Mouse (Mus musculus) MEL (cell line): ENCODE results near the gene Tgm6. TPM values are rescaled to one million over a fixed set of nuclear protein-coding genes. Genes with fewer than 3 reads are reported as not detected.

Experiments
- DNase-seq: peaks from one replicate; pipeline ENCODE4 v3.0.0; 2011; ENCODE audit warnings: low read depth, low spot score
- H3K27ac ChIP-seq: 2 replicates; pipeline ENCODE4 v1.5.1; 2012; ENCODE audit warnings: low read depth, mild to moderate bottlenecking, control low read depth, low read length, moderate library complexity; ENCODE audit not compliant: control insufficient read depth
- H3K27me3 ChIP-seq, 2 experiments: fragments of 150-350 bp in 1 of 2; sonication (generic) in 1 of 2; 2 replicates each; pipeline ENCODE4 v1.6.1; 2012; ENCODE audit warnings: low read length in 2 of 2, mild to moderate bottlenecking in 2 of 2, improper control_type of control experiment in 1 of 2, moderate library complexity in 1 of 2; ENCODE audit not compliant: insufficient read depth in 2 of 2, control insufficient read depth in 1 of 2
- H3K36me3 ChIP-seq, 2 experiments: 2 replicates each; pipeline ENCODE4 v1.6.1; 2012 to 2014; ENCODE audit warnings: low read length in 2 of 2, improper control_type of control experiment in 1 of 2, inconsistent platforms in 1 of 2, mild to moderate bottlenecking in 1 of 2; ENCODE audit not compliant: insufficient read depth in 2 of 2, control insufficient read depth in 1 of 2
- H3K4me1 ChIP-seq, 2 experiments: fragments of 150-350 bp in 1 of 2; sonication (generic) in 1 of 2; 2 replicates each; pipeline ENCODE4 v1.6.1; 2012; ENCODE audit warnings: low read length in 2 of 2, improper control_type of control experiment in 1 of 2, mild to moderate bottlenecking in 1 of 2; ENCODE audit not compliant: insufficient read depth in 2 of 2, control insufficient read depth in 1 of 2
- H3K4me3 ChIP-seq, 2 experiments: fragments of 150-350 bp in 1 of 2; sonication (generic) in 1 of 2; 2 replicates each; pipeline ENCODE4 v1.5.1; 2012; ENCODE audit warnings: low read depth in 2 of 2, low read length in 2 of 2, mild to moderate bottlenecking in 2 of 2, moderate library complexity in 2 of 2, control low read depth in 1 of 2, improper control_type of control experiment in 1 of 2; ENCODE audit not compliant: control insufficient read depth in 1 of 2, insufficient read depth in 1 of 2
- H3K79me2 ChIP-seq: 2 replicates; pipeline ENCODE4 v1.6.1; 2012; ENCODE audit warnings: mild to moderate bottlenecking, low read length, moderate library complexity; ENCODE audit not compliant: control insufficient read depth, poor library complexity, insufficient read depth
- H3K9ac ChIP-seq: 2 replicates; pipeline ENCODE4 v1.6.1; 2012; ENCODE audit warnings: low read depth, mild to moderate bottlenecking, control low read depth, low read length, moderate library complexity; ENCODE audit not compliant: control insufficient read depth, poor library complexity, severe bottlenecking
- H3K9me3 ChIP-seq: fragments of 150-350 bp; sonication (generic); replicated peaks from 2 replicates; pipeline ENCODE4 v1.6.1; 2012; ENCODE audit warnings: mild to moderate bottlenecking, low read length, improper control_type of control experiment, moderate library complexity; ENCODE audit not compliant: insufficient read depth
- BHLHE40 ChIP-seq: IDR thresholded peaks from 2 replicates; pipeline ENCODE4 v1.6.1; 2012; ENCODE audit warnings: low read depth, mild to moderate bottlenecking, inconsistent platforms, low read length, improper control_type of control experiment, borderline replicate concordance
- CHD1 ChIP-seq: IDR thresholded peaks from 2 replicates; pipeline ENCODE4 v1.6.1; 2012; ENCODE audit warnings: low read depth, mild to moderate bottlenecking, inconsistent platforms, low read length, improper control_type of control experiment
- CHD2 ChIP-seq: IDR thresholded peaks from 2 replicates; pipeline ENCODE4 v1.6.1; 2011; ENCODE audit warnings: low read length, improper control_type of control experiment
- CTCF ChIP-seq, 3 experiments: IDR thresholded peaks in 2 of 3; conservative IDR thresholded peaks in 1 of 3; 2 replicates each; pipeline ENCODE4 v1.5.1; 2011 to 2012; ENCODE audit warnings: low read length in 3 of 3, low read depth in 2 of 3, mild to moderate bottlenecking in 2 of 3, improper control_type of control experiment in 1 of 3, inconsistent platforms in 1 of 3, mixed read lengths in 1 of 3, moderate library complexity in 1 of 3; ENCODE audit not compliant: control insufficient read depth in 1 of 3, insufficient read depth in 1 of 3, poor library complexity in 1 of 3, severe bottlenecking in 1 of 3
- E2F4 ChIP-seq: IDR thresholded peaks from 2 replicates; pipeline ENCODE4 v1.6.1; 2011; ENCODE audit warnings: low read depth, low read length, improper control_type of control experiment, borderline replicate concordance
- EP300 ChIP-seq, 2 experiments: IDR thresholded peaks; 2 replicates each; pipeline ENCODE4 v1.6.1; 2011; ENCODE audit warnings: improper control_type of control experiment in 2 of 2, low read length in 2 of 2, low read depth in 1 of 2, mild to moderate bottlenecking in 1 of 2
- ETS1 ChIP-seq: IDR thresholded peaks from 2 replicates; pipeline ENCODE4 v1.6.1; 2012; ENCODE audit warnings: low read depth, mild to moderate bottlenecking, inconsistent platforms, low read length, improper control_type of control experiment, moderate library complexity
- GATA1 ChIP-seq: IDR thresholded peaks from 2 replicates; pipeline ENCODE4 v1.6.1; 2011; ENCODE audit warnings: low read depth, low read length, improper control_type of control experiment
- HCFC1 ChIP-seq: IDR thresholded peaks from 2 replicates; pipeline ENCODE4 v1.6.1; 2012; ENCODE audit warnings: low read depth, mild to moderate bottlenecking, inconsistent platforms, low read length, improper control_type of control experiment, moderate library complexity
- JUND ChIP-seq: IDR thresholded peaks from 2 replicates; pipeline ENCODE4 v1.6.1; 2011; ENCODE audit warnings: low read depth, mild to moderate bottlenecking, improper control_type of control experiment, low read length
- KAT2A ChIP-seq: conservative IDR thresholded peaks from 2 replicates; pipeline ENCODE4 v1.6.1; 2012; ENCODE audit warnings: low read depth, low read length, improper control_type of control experiment, inconsistent platforms
- MAFK ChIP-seq: IDR thresholded peaks from 2 replicates; pipeline ENCODE4 v1.6.1; 2011; ENCODE audit warnings: low read depth, mild to moderate bottlenecking, low read length, improper control_type of control experiment, borderline replicate concordance
- MEF2A ChIP-seq: IDR thresholded peaks from 2 replicates; pipeline ENCODE4 v1.6.1; 2014; ENCODE audit warnings: low read depth, mild to moderate bottlenecking, inconsistent platforms, low read length, improper control_type of control experiment; ENCODE audit not compliant: poor library complexity, insufficient replicate concordance, severe bottlenecking; ENCODE audit errors: extremely low read depth
- MXI1 ChIP-seq: IDR thresholded peaks from 2 replicates; pipeline ENCODE4 v1.6.1; 2011; ENCODE audit warnings: mild to moderate bottlenecking, low read depth, low read length, improper control_type of control experiment
- MYB ChIP-seq: IDR thresholded peaks from 2 replicates; pipeline ENCODE4 v1.6.1; 2011; ENCODE audit warnings: mild to moderate bottlenecking, low read depth, low read length, improper control_type of control experiment
- MYC ChIP-seq: IDR thresholded peaks from 2 replicates; pipeline ENCODE4 v1.6.1; 2011; ENCODE audit warnings: low read depth, mild to moderate bottlenecking, low read length, improper control_type of control experiment, moderate library complexity
- NELFE ChIP-seq: IDR thresholded peaks from 2 replicates; pipeline ENCODE4 v1.6.1; 2011; ENCODE audit warnings: low read depth, low read length, improper control_type of control experiment
- NRF1 ChIP-seq: IDR thresholded peaks from 2 replicates; pipeline ENCODE4 v1.6.1; 2014; ENCODE audit warnings: low read depth, mild to moderate bottlenecking, inconsistent platforms, low read length, improper control_type of control experiment, moderate library complexity; ENCODE audit not compliant: poor library complexity, insufficient read depth, severe bottlenecking
- POLR2A ChIP-seq, 2 experiments: IDR thresholded peaks; 2 replicates each; pipeline ENCODE4 v1.6.1; 2011 to 2012; ENCODE audit warnings: low read length in 2 of 2, mild to moderate bottlenecking in 2 of 2, control low read depth in 1 of 2, improper control_type of control experiment in 1 of 2, low read depth in 1 of 2, moderate library complexity in 1 of 2; ENCODE audit not compliant: control insufficient read depth in 1 of 2, insufficient read depth in 1 of 2, poor library complexity in 1 of 2
- POLR2AphosphoS2 ChIP-seq: IDR thresholded peaks from 2 replicates; pipeline ENCODE4 v1.6.1; 2011; ENCODE audit warnings: low read length, improper control_type of control experiment
- POLR2AphosphoS5 ChIP-seq: IDR thresholded peaks from 2 replicates; pipeline ENCODE4 v1.6.1; 2012; ENCODE audit warnings: low read depth, borderline replicate concordance, mild to moderate bottlenecking, inconsistent platforms, low read length, moderate library complexity, mixed read lengths
- RAD21 ChIP-seq: IDR thresholded peaks from 2 replicates; pipeline ENCODE4 v1.6.1; 2011; ENCODE audit warnings: mild to moderate bottlenecking, low read depth, low read length, improper control_type of control experiment
- RCOR1 ChIP-seq: IDR thresholded peaks from 2 replicates; pipeline ENCODE4 v1.6.1; 2012; ENCODE audit warnings: low read depth, mild to moderate bottlenecking, inconsistent platforms, low read length, improper control_type of control experiment
- SIN3A ChIP-seq: IDR thresholded peaks from 2 replicates; pipeline ENCODE4 v1.6.1; 2012; ENCODE audit warnings: low read length, improper control_type of control experiment, inconsistent platforms
- SMC3 ChIP-seq: IDR thresholded peaks from 2 replicates; pipeline ENCODE4 v1.6.1; 2011; ENCODE audit warnings: low read depth, low read length, improper control_type of control experiment
- TAL1 ChIP-seq: IDR thresholded peaks from 2 replicates; pipeline ENCODE4 v1.6.1; 2012; ENCODE audit warnings: mild to moderate bottlenecking, inconsistent platforms, low read length, moderate library complexity, mixed read lengths
- TBP ChIP-seq: IDR thresholded peaks from 2 replicates; pipeline ENCODE4 v1.8.0; 2011; ENCODE audit warnings: low read depth, low read length, improper control_type of control experiment
- TCF12 ChIP-seq: IDR thresholded peaks from 2 replicates; pipeline ENCODE4 v1.6.1; 2014; ENCODE audit warnings: low read depth, mild to moderate bottlenecking, inconsistent platforms, low read length, improper control_type of control experiment, moderate library complexity
- UBTF ChIP-seq: IDR thresholded peaks from 2 replicates; pipeline ENCODE4 v1.6.1; 2012; ENCODE audit warnings: low read depth, mild to moderate bottlenecking, inconsistent platforms, low read length, improper control_type of control experiment, moderate library complexity, borderline replicate concordance; ENCODE audit not compliant: insufficient read depth
- USF1 ChIP-seq: IDR thresholded peaks from 2 replicates; pipeline ENCODE4 v1.6.1; 2014; ENCODE audit warnings: low read depth, mild to moderate bottlenecking, inconsistent platforms, low read length, improper control_type of control experiment, moderate library complexity
- USF2 ChIP-seq, 2 experiments: IDR thresholded peaks; 2 replicates each; pipeline ENCODE4 v1.6.1; 2011 to 2012; ENCODE audit warnings: improper control_type of control experiment in 2 of 2, low read length in 2 of 2, borderline replicate concordance in 1 of 2, inconsistent platforms in 1 of 2, low read depth in 1 of 2, mild to moderate bottlenecking in 1 of 2; ENCODE audit not compliant: insufficient read depth in 1 of 2
- ZC3H11A ChIP-seq: IDR thresholded peaks from 2 replicates; pipeline ENCODE4 v1.6.1; 2012; ENCODE audit warnings: low read depth, mild to moderate bottlenecking, inconsistent platforms, low read length, improper control_type of control experiment
- ZKSCAN1 ChIP-seq: IDR thresholded peaks from 2 replicates; pipeline ENCODE4 v1.6.1; 2012; ENCODE audit warnings: low read depth, mild to moderate bottlenecking, inconsistent platforms, low read length, improper control_type of control experiment, moderate library complexity
- ZMIZ1 ChIP-seq: IDR thresholded peaks from 2 replicates; pipeline ENCODE4 v1.6.1; 2012; ENCODE audit warnings: low read depth, mild to moderate bottlenecking, inconsistent platforms, low read length, improper control_type of control experiment, moderate library complexity
- ZNF384 ChIP-seq: IDR thresholded peaks from 2 replicates; pipeline ENCODE4 v1.6.1; 2012; ENCODE audit warnings: low read depth, mild to moderate bottlenecking, inconsistent platforms, low read length, improper control_type of control experiment
- polyA plus RNA-seq, 2 experiments: library from polyadenylated mRNA; stranded (reverse) in 1 of 2; unstranded in 1 of 2; fragments of >175 nt in 1 of 2; fragments of >200 nt in 1 of 2; gene quantifications; 2 replicates each; pipeline versions ENCODE4 v1.2.1 to v1.2.4; 2012; ENCODE audit warnings: low replicate concordance in 2 of 2, low read depth in 1 of 2; ENCODE audit not compliant: insufficient read length in 2 of 2, insufficient read depth in 1 of 2, missing spikeins in 1 of 2
- total RNA-seq: library from RNA; depleted of rRNA; stranded (reverse); fragments of 300-350 nt; gene quantifications from 2 replicates; pipeline ENCODE4 v1.2.3, GENCODE M21; 2012

The Tgm6 gene
- total and polyA plus RNA-seq, 3 experiments: not detected

DNA sequence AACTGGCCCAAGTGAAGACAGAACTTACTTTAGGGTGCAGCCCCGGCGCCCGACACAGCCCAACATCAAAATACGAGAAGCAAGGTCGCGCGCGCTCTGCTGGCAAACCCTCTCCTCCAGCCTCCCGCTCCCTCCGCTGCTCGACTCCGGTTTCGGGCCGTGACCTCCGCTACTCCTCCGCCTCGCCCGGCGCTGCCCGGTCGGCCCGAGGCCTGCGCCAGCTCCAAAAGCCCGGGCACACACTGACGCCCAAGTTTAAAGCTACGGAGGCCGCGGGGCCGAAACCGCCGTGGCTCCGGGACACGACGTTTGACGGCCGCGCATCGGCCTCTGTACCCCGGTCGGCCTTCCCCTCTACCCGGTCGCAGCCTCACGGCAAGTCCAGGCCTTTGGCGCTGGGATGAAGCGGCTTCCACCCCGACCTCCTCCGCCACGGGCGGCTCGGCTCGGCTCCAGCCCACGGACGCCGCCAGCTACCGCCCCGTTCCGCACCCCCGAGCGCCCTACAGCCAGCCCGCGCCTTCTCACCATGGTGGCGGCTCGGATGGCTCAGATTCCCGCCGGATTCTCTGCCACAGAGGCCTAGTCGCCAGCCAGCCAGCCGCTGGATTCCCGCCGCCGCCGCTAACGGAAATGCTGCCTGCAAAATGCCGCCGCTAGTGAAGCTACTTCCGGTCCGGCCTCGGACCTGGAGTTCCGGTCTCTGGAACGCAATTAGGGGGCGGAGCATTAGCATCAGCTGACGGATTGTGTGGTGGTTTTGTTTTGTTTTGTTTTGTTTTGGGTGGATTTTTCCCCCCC, 66.7 kb downstream of the Tgm6 start, which contains the start of gene Snrpb:
TSS of gene Snrpb (minus strand) at position 698 of the 801 bp plus-strand sequence.
- peak within 1 kb of the TSS; percentile 72 to 95 for H3K4me3 ChIP-seq
- peaks cover 35% of the 10 kb centered on the region for H3K79me2 ChIP-seq
- peaks cover 3 to 8% of the 10 kb centered on the region in 2 experiments; a peak in 3 of 4 replicates for H3K27me3 ChIP-seq
- H3K9me3 ChIP-seq: no peaks in the 10 kb centered on the region
- H3K4me1 ChIP-seq: peaks cover 3 to 10% of the 10 kb centered on the region in 2 experiments; a peak in 3 of 4 replicates
- H3K27ac ChIP-seq: peak within 1 kb of the TSS; percentile 68
- H3K36me3 ChIP-seq: peaks cover 26 to 30% of the 10 kb centered on the region in 2 experiments
- peak within 1 kb of the TSS; percentile 98 for H3K9ac ChIP-seq
- peak; percentile 92 for DNase-seq
- TF ChIP-seq MEF2A (no peak), SMC3 (no peak), E2F4 (peak; percentile 83; the same call in 1 of the 2 replicates), MYB (no peak), MXI1 (no peak; the same call in none of the 2 replicates), ZNF384 (no peak), CTCF (IDR thresholded peaks at IDR 0.05 in 2 of 3, conservative IDR thresholded peaks at IDR 0.05 in 1 of 3; ENCODE audit: control insufficient read depth in 1 of 3, insufficient read depth in 1 of 3, low read depth in 2 of 3, low read length in 3 of 3, poor library complexity in 1 of 3, severe bottlenecking in 1 of 3) (0 out of 6 replicates have a peak, but pooled peaks of 1 of the 3 experiments have one; percentile 14), BHLHE40 (no peak), TCF12 (peak; percentile 91), GATA1 (no peak), MAFK (no peak), ZC3H11A (no peak), HCFC1 (peak; percentile 87), ZKSCAN1 (no peak), RCOR1 (no peak), ZMIZ1 (no peak; the same call in 1 of the 2 replicates), TAL1 (no peak), POLR2A (IDR thresholded peaks at IDR 0.05; ENCODE audit: control insufficient read depth in 1 of 2, insufficient read depth in 1 of 2, low read depth in 1 of 2, low read length in 2 of 2, poor library complexity in 1 of 2) (peak; percentile 89 to 92), SIN3A (peak; percentile 97), NRF1 (no peak), MYC (no peak), POLR2AphosphoS5 (no peak), USF1 (peak; percentile 88), UBTF (0 out of 2 replicates have a peak, but pooled peaks have one; percentile 83), TBP (peak; percentile 97), RAD21 (no peak), ETS1 (peak; percentile 70; the same call in 1 of the 2 replicates), EP300 (IDR thresholded peaks at IDR 0.05; ENCODE audit: low read depth in 1 of 2, low read length in 2 of 2) (no peak), CHD2 (no peak), JUND (no peak), USF2 (IDR thresholded peaks at IDR 0.05; ENCODE audit: borderline replicate concordance in 1 of 2, insufficient read depth in 1 of 2, low read depth in 1 of 2, low read length in 2 of 2) (no peak), NELFE (peak; percentile 95), KAT2A (peak; percentile 66), POLR2AphosphoS2 (peak; percentile 75; the same call in 1 of the 2 replicates), CHD1 (no peak)
